Mouse (Mus musculus): ENCODE data around the gene Smco3. TPM values are rescaled to one million over a fixed set of nuclear protein-coding genes. Genes with fewer than 3 reads are reported as not detected.

Smco3 gene
- polyA plus RNA-seq, 1 experiment from 2014 or later, result 0.35 TPM

DNA sequence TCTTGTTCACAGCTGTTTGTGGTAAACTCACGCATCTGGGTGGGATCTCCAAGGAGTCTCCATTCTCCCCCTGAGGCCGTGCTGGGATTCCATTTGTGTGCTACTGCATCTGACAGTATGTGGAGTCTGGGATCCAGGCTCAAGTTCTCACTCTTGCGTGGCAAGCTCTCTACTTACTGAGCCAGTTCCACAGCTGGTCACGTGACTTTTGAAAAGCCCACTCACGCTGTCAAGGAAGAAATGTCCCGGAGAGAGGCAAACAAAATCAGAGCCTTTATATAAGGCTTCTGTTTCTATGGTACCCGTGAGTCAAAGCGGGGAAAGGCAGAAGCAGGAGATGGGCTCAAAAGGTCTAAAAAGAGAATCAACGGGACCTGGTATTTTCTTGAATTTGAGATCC is 52.5 kb downstream of the Smco3 start:
- no peak overlapping the region for H3K9ac ChIP-seq (replicated peaks)
- H3K4me2 ChIP-seq (replicated peaks), result no peak overlapping the region
- no peak overlapping the region for H3K27ac ChIP-seq
- no peak for ATAC-seq
- H3K36me3 ChIP-seq, result no peaks in the 10 kb centered on the region
- H3K4me1 ChIP-seq (replicated peaks), result no peaks in the 10 kb centered on the region
- no peak overlapping the region for H3K4me3 ChIP-seq (replicated peaks)
- WGBS, result 80% methylated on average over 9 of the region's 9 CpGs
- no peaks in the 10 kb centered on the region for H3K9me3 ChIP-seq
- no peaks in the 10 kb centered on the region for H3K27me3 ChIP-seq

DNA sequence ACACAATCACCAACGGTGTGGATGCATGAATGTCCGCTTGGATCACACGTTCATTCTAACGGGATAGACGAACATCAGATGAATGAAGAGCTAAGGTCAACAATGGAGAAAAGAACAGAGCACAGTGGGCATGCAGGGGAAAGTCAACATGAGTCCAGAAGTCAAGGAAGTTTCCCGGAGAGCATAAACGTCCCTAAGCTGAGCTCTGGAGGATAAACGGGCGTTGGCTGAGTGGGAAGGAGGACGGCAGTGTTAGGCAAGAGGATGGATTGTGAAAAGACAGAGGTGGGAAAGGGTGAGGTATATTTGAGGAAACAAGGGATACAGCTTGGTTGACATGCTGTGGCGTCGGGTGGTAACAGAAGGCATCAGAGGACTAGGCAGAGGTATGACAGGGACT is 53.1 kb downstream of the Smco3 start:
- Histone ChIP-seq H3K9ac (replicated peaks) (no peak overlapping the region), H3K27ac (no peak overlapping the region), H3K27me3 (no peaks in the 10 kb centered on the region), H3K4me3 (replicated peaks) (no peak overlapping the region), H3K4me2 (replicated peaks) (no peak overlapping the region), H3K4me1 (replicated peaks) (no peaks in the 10 kb centered on the region), H3K9me3 (no peaks in the 10 kb centered on the region), H3K36me3 (no peaks in the 10 kb centered on the region)
- ATAC-seq, result no peak
- 86% methylated on average over 12 of the region's 12 CpGs for WGBS

DNA sequence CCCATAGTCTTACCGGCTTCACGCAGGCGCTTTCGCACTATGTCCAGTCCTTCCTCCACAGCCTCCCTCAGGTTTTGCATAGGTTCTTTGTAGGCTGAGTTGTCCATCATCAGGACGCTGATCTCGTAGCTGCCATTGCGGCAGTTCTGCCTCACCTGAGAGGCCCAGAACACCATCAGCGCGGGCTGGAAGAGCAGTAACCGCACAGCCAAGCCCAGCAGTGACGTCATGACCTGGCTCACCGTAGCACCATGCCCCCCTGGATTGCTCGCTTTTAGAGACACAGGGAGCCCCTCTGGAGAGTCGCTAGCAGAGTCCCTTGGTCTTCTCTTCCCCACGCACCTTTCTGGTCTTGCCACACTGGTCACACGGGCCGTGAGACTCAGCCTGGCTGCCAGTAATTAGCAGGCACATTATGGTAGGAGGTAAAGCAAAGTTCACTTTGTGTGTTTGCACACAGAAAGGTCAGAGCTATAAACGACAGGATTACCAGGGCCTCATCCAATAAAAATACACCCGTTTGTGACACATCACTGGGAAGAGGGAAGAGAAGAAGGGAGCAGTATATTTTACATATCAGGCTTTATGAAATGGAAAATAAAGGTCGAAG is 53.8 kb downstream of the Smco3 start, which contains the start of gene Gucy2c:
Gucy2c (minus strand) TSS at position 389 of the 610 bp plus-strand sequence.
- no peak within 1 kb of the TSS for H3K4me3 ChIP-seq (replicated peaks)
- H3K4me1 ChIP-seq (replicated peaks), result no peaks in the 10 kb centered on the region
- no peak within 1 kb of the TSS for H3K4me2 ChIP-seq (replicated peaks)
- no peak for ATAC-seq
- H3K27me3 ChIP-seq, result no peaks in the 10 kb centered on the region
- WGBS, result 84% methylated on average over 20 of the region's 20 CpGs
- H3K9ac ChIP-seq (replicated peaks), result no peak within 1 kb of the TSS
- H3K27ac ChIP-seq, result no peak within 1 kb of the TSS
- H3K9me3 ChIP-seq, result no peaks in the 10 kb centered on the region
- no peaks in the 10 kb centered on the region for H3K36me3 ChIP-seq

Small RNAs within 50 kb of the gene (microRNA-seq; reads per million reads assigned to microRNA genes)
- gene Gm44364, result not detected

Other genes starting within 250 kb of the Smco3 start
- 0.24 and 0.47 TPM in 2 replicates for gene Plbd1, start 173.5 kb downstream of the Smco3 start, polyA plus RNA-seq (2015; fragmentation: Nextera tagmentation; extraction: Ambion mirVana)
- 0.50 and 1.0 TPM in 2 replicates for gene Gucy2c, start 53.7 kb downstream of the Smco3 start, polyA plus RNA-seq (2015; fragmentation: Nextera tagmentation; extraction: Ambion mirVana)
- 1.1 TPM in 2 replicates for gene Hist4h4, start 31.0 kb downstream of the Smco3 start, polyA plus RNA-seq (2015; fragmentation: Nextera tagmentation; extraction: Ambion mirVana)
- 113 and 121 TPM in 2 replicates for gene H2afj, start 27.2 kb downstream of the Smco3 start, polyA plus RNA-seq (2015; fragmentation: Nextera tagmentation; extraction: Ambion mirVana)
- gene BC049715, start 7.8 kb downstream of the Smco3 start, polyA plus RNA-seq (2015; fragmentation: Nextera tagmentation; extraction: Ambion mirVana), result 1.4 and 1.7 TPM in 2 replicates
- gene Wbp11, start 7.2 kb downstream of the Smco3 start, polyA plus RNA-seq (2015; fragmentation: Nextera tagmentation; extraction: Ambion mirVana), result 89.8 and 92.5 TPM in 2 replicates
- gene Art4, start 22.3 kb upstream of the Smco3 start, polyA plus RNA-seq (2015; fragmentation: Nextera tagmentation; extraction: Ambion mirVana), result 0.08 and 0.16 TPM in 2 replicates
- gene Mgp, start 40.4 kb upstream of the Smco3 start, polyA plus RNA-seq (2015; fragmentation: Nextera tagmentation; extraction: Ambion mirVana), result 2.7 TPM in 2 replicates
- not detected in 2 replicates for gene Erp27, start 86.7 kb upstream of the Smco3 start, polyA plus RNA-seq (2015; fragmentation: Nextera tagmentation; extraction: Ambion mirVana)
- not detected in 2 replicates for gene Pde6h, start 88.4 kb upstream of the Smco3 start, polyA plus RNA-seq (2015; fragmentation: Nextera tagmentation; extraction: Ambion mirVana)
- gene Arhgdib, start 106.4 kb upstream of the Smco3 start, polyA plus RNA-seq (2015; fragmentation: Nextera tagmentation; extraction: Ambion mirVana), result 12.0 and 13.0 TPM in 2 replicates

Data from midbrain, embryonic 13.5 days (tissue).